Mouse (Mus musculus): ENCODE data around the gene Mtrex.

- no peak for TF ChIP-seq CTCF (IDR thresholded peaks at IDR 0.05 in 2 of 3, conservative IDR thresholded peaks at IDR 0.05 in 1 of 3; ENCODE audit: control insufficient read depth in 1 of 3, insufficient read depth in 1 of 3, low read depth in 2 of 3, low read length in 3 of 3, poor library complexity in 1 of 3, severe bottlenecking in 1 of 3)
- TF ChIP-seq GATA1 (IDR thresholded peaks at IDR 0.05; ENCODE audit: low read depth, low read length), result no peak
- no peak for TF ChIP-seq CHD2 (IDR thresholded peaks at IDR 0.05; ENCODE audit: low read length)
- TF ChIP-seq ZMIZ1 (IDR thresholded peaks at IDR 0.05; ENCODE audit: low read depth, low read length), result no peak
- no peak for TF ChIP-seq TCF12 (IDR thresholded peaks at IDR 0.05; ENCODE audit: low read depth, low read length)
- no peak for TF ChIP-seq BHLHE40 (IDR thresholded peaks at IDR 0.05; ENCODE audit: borderline replicate concordance, low read depth, low read length)
- TF ChIP-seq EP300 (IDR thresholded peaks at IDR 0.05; ENCODE audit: low read depth in 1 of 2, low read length in 2 of 2), result no peak
- TF ChIP-seq ZKSCAN1 (IDR thresholded peaks at IDR 0.05; ENCODE audit: low read depth, low read length), result no peak
- no peak for TF ChIP-seq POLR2A (IDR thresholded peaks at IDR 0.05; ENCODE audit: control insufficient read depth in 1 of 2, insufficient read depth in 1 of 2, low read depth in 1 of 2, low read length in 2 of 2, poor library complexity in 1 of 2)
These were observed 6.3 kb downstream of the Mtrex start for GRCm38 (mm10) chr13:112920906-112921305.

Measured in MEL (cell line).